Mouse (Mus musculus): ENCODE data around the gene Pacs2.

DNA sequence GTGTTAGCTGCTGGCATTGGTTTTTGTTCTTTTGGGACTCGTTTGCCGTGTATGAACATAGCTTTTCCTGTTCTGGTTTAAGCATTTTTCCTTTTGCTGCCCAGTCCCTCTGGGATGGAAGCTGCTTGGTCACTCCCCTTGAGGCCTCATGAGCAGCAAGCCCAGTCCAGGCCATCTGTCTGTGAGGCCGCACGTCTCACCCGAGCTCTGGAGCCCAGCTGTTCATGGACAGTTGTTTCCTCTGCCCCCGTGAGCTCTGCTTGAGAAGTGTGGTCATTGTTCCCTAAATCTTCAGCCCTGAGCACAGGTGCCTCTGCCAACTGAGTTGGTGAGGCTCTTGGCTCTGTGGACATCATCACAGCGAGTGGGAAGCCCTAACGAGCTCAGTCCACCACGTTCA, 14.6 kb downstream of the Pacs2 start:
- TF ChIP-seq CTCF (IDR thresholded peaks at IDR 0.05) (no peak), EP300 (IDR thresholded peaks at IDR 0.05) (no peak)
